Mouse (Mus musculus): Measurements from ENCODE around the gene Lage3.

- TF ChIP-seq CTCF (IDR thresholded peaks at IDR 0.05; ENCODE audit: control insufficient read depth, insufficient read depth, low read length) (no peak), POLR2A (IDR thresholded peaks at IDR 0.05; ENCODE audit: borderline replicate concordance, control insufficient read depth, low read depth, low read length) (no peak)
Measured at GRCm38 (mm10) chrX:74400136-74400535, 46.7 kb upstream of the Lage3 start.
